Mouse (Mus musculus) inflammation-experienced regulatory T-cells, adult 16 weeks (primary cell): ENCODE results near the gene Rcc2. TPM values are rescaled to one million over a fixed set of nuclear protein-coding genes. Genes with fewer than 3 reads are reported as not detected.

ENCODE experiments used
- polyA plus RNA-seq: library from polyadenylated mRNA; unstranded; fragments of 100-300 nt; shearing (Covaris generic); gene quantifications from one replicate; pipeline ENCODE4 v1.2.1, GENCODE M21; 2017

Rcc2 gene
- polyA plus RNA-seq: 8.1 TPM

DNA sequence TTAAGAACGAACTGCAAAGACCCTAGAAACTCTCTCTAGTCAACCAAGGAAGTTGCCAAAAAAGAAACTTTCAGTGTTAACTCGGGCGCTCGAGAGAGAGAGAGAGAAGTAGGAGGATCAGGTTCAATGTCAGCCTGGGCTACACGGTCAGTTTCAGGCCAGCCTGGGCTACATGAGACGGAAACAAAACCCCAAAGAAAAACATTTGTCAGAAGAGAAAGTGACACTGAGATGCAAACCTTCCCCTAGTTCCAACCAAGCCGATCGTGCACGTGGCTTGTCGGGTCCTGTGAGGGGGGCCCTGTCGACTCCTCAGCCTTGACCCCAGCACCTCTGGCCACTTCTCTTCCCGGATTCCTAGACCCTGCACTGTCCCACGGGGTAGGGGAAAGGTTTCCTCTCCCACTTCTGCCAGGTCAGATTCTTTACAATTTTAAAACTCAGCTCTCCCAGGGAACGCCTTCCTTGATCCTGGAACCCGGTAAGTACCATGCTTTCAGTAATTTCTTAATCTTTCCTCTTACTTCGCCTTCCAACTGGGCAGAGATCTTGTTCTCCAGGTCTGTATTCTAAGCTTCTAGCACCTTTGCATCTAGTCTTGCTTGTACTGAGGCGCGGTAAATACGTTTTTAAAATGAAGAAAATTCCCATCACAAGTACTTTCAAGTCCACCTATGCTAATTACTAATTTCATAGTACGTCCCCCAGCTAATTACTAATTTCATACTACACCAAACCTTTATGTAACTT, at the start of gene Rcc2:
Gene Rcc2 (plus strand): TSS at position 273 of the 750 bp plus-strand sequence.

DNA sequence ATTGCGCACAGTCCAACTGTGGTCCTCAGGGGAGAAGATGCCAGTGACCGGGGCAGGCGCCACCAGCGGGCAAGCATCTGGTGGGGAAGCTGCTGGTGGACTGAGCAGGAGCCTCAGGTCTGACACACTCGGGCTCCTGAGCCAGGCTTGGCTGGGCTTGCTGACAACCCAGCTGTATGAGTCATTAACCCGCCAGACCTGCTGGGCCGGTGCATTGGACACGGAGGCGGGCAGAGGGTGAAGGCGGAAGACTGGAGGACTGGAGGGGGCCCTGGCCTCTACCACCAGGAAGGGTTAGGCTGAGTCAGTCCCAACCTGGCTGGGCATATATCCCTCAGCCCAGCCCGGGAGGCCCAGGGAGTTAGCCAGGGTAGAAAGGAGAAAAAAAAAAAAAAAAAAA, 34.6 kb upstream of the Rcc2 start, which contains the start of gene Arhgef10l:
Gene Arhgef10l (minus strand): TSS at position 253 of the 400 bp plus-strand sequence.

DNA sequence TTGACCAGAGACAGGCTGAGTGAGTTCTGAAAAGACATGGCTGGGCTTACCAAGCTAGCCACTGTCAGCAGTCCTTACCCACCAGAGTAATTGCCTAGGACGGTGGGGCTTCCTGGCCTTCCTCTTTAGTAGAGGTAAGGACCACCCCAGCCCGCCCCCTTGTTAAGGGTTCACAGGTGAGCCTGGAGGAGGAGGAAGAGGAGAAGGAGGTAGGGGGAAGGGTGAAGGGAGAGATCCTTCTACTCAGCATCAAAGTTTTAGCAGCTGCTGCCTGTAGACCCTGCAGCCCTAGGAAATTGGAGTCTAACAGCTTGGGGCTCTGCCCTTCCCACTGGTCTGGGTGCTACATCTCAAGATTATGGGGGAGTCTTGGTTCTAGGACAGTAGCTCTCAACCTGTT, 42.2 kb downstream of the Rcc2 start, which contains the start of gene Padi6:
Gene Padi6 (minus strand): TSS at position 101 of the 400 bp plus-strand sequence.

Other genes with a start within 250 kb of the Rcc2 start
- 0.24 TPM for gene Arhgef10l, start 34.5 kb upstream of the Rcc2 start, polyA plus RNA-seq
- gene Padi6, start 42.1 kb downstream of the Rcc2 start, polyA plus RNA-seq: not detected
- 2.1 TPM for gene Padi4, start 73.7 kb downstream of the Rcc2 start, polyA plus RNA-seq
- gene Padi3, start 110.1 kb downstream of the Rcc2 start, polyA plus RNA-seq: not detected
- gene Padi1, start 145.2 kb downstream of the Rcc2 start, polyA plus RNA-seq: 0.28 TPM
- 18.4 TPM for gene Padi2, start 205.8 kb downstream of the Rcc2 start, polyA plus RNA-seq